Mouse (Mus musculus) CD4-positive, CD25-positive, alpha-beta regulatory T cell, adult 4 months (primary cell): Measurements from ENCODE around the gene Syt13. TPM values are rescaled to one million over a fixed set of nuclear protein-coding genes. Genes with fewer than 3 reads are reported as not detected.

Source experiments
- ATAC-seq: one replicate; pipeline ENCODE4 v1.8.0; 2017
- polyA plus RNA-seq, 2 experiments: library from polyadenylated mRNA; unstranded; fragments of 100-300 nt; shearing (Covaris generic); gene quantifications; one replicate each; pipeline ENCODE4 v1.2.1; 2017

Gene Syt13
- not detected for polyA plus RNA-seq

DNA sequence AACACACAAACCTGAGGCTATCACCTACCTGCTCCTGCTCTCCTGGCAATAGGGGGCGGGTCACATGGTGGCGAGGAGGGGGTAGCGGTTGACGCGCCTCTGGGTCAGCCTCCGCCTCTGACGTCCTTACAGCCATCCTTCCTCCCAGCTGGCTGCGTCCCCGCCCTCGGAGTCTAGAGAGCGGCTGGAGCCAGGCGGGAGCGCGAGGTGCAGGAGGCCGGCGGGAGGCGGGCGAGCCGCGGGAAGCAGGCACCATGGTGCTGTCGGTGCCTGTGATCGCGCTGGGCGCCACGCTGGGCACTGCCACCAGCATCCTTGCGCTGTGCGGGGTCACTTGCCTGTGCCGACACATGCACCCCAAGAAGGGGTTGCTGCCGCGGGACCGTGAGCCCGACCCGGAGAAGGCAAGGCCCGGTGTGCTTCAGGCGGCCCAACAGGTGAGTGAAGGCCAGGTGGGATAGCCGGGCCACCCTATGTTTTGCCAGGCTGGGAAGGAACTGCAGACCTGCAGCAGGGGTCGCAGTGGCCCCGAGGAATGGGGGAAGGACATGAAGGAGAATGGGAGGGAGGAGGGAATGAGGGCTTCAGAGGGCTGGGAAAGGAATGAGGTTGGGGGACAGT is at the start of gene Syt13:
TSS of gene Syt13 (plus strand) at position 166 of the 621 bp plus-strand sequence.
- no peak for ATAC-seq

DNA sequence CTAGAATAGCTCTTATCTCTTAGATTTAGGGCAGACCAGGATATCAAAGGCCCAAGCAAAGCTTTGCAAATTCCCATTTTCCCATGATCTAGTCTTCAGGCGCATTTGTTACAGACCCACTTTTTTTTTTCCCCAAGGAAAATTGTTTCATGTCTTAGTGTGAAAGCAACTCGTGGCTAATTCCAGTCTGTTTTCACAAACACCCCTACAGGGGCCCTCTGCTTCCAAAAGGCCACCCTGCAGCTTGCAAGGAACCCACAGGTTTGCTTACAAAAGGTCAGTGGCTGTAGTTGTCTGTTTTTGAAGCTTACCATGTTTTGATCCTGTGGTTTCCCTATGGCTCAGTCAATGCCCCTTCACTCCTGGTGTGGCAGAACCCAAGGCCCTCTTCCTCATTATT is 48.3 kb upstream of the Syt13 start:
- ATAC-seq, result no peak

DNA sequence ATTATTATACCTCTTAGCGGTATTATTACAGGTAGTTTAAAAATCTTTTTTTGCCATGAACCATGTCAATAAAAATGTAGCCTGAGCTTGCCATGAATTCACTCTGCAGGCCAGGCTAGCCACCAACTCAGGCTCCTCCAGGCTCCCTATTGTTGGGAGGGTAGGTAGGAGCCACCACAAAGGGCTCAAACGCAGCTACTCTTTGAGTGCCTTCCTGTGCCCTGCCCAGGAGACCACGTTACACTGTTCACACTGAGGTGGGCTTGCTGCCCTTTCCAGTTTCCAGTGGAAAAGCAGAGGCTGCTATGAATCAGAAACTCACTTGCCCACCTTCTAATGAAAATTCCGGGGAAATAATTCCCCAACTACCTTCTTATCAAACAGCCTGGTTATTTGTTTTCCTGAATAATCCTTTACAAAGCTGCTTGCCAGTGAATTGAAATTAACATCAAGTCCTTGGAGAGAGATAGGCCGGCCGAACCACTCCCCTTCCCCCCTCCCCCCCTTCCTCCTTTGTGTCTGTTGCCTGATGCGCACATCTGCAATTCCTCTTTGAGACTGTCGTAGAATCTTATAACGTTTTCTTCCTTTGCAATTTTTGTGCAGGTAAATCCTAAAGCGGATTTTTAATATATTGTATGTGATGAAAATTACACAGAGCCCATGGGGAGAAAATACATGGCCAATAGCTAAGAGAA is 44.6 kb upstream of the Syt13 start:
- ATAC-seq, result no peak

DNA sequence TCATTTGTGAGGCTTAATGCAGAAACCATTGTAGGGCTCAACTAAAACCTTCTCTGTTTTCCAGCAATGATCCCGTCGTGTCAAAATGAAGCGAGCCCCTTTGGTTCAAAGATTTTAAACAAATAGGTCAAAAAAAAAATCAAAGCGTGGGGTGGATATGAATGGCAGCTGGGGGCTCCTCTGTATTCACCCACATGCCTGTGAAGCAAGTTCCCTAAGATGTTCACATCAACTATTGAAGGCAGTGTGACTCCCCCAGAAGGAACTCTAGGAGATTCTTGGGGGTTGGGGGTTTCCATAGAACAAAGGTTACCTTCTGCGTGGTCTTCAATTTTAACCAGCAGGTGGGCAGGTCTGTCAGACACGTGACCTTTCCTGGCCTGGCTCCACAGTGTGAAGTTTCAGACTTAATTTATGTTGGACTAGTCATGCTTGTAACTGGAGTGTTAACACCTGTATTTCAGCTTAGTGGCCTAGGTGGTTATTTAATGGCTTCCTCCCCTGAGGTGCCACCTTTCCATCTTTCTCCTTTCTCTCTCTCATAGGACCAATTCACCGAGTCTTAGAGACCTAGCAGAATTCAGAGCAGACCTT is 43.7 kb upstream of the Syt13 start:
- ATAC-seq, result no peak

DNA sequence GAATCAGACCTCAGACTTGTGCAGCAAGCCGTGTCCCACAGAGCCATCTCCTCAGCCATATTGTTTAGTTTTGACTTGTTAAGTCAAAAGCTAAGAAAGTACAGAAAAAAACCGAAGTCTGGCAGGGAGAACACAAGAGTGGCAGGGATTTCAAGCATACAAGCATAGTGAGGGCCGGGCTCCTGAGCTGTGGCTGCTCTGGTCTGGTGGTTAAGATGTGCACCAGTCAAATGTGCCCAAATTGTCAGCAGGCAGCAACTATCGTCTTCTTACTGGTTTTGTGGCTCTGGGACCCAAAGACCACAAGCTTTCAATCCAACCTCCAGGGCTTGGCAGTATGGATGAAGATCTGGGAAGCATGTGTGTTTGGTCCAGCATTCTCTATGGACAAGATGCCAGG is 42.2 kb upstream of the Syt13 start:
- ATAC-seq, result no peak

DNA sequence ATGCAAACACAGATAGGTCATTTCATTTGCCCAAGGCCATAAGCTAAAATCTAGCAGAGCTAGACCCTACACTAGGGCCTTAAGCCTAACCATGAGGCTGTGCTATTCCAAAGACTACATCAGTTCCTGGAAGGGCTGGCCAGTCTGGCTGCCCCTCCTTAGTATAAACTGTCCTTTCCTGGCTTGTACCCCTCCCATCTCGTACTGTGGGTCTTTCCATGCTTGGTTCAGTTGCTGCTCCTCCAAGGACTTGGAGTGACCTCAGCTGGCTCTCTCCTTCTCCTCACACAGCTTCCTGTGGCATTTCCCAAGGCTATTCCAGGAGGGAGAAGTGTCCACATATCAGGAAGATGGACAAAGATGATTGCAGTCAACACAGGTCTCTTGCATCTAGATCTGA is 40.3 kb upstream of the Syt13 start:
- ATAC-seq, result no peak

DNA sequence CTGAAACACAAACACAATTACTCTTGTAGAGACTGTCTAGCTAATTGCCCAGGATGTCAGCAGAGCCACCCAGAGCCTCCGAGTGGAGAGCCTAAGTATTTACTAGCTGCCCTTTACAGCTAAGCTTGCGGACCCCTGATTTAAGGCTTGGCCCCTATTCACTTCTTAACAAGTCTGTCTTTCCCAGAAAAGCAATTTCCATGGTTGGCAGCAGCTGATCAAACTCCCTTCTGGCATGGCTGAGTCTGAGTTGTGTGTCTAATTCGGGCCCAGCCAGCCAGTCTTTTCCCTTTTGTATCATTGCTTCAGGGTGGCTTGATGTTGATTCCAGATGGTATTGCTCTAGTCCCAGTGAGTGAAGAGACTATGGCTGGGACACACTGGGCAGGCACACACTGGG is 37.4 kb upstream of the Syt13 start:
- ATAC-seq, result no peak

DNA sequence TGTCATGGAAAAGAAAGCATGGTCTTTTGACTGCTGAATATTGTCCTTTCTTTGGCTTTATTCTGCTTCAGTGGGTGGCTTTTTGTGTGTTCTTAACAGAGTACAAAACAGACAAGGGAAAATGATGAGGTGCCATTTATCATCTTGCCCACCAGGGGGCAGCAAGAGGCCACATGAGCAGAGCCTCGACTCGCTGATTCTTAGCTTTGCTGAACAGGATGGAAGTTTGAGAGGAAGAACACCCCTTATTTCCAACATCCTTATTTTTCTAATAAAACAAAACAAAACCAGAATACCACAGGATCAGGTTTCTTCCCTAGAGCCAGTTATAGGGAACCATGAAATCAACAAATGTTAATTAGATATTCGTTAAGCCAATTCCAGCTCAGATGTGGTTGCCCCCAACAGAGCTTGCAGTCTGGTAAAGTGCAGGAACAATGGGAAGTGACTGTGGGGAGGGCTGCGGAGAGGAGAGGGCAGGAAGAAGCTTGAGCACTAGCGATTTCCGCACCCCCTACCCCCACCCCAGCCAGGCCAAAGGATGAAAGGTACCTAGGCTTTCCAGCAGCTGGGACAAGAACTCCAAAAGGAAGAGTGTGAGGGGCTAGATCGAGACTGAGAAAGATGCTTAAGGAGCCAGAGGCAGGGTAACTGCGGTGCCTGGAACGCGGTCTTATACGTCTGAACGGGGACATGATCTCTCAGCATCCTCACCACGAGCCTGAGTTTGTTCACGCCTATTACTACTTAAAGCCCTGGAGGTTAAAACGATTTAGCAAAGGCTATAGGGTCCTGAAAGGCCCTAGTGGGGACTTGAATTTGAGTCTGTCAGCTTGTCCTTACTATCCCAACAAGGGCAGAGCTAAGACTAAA is 31.6 kb upstream of the Syt13 start:
- ATAC-seq, result no peak

DNA sequence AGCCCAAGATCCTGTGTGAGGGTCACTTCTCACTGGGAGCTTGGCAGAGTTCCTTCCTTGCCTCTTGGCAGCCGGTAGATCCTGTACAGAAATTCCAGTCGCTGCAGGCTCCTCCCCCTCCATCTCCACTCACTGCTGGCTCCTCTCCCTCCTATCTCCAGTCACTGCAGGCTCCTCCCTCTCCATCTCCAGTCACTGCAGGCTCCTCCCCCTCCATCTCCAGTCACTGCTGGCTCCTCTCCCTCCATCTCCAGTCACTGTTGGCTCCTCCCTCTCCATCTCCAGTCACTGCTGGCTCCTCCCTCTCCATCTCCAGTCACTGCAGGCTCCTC is 31.0 kb upstream of the Syt13 start:
- ATAC-seq, result no peak

DNA sequence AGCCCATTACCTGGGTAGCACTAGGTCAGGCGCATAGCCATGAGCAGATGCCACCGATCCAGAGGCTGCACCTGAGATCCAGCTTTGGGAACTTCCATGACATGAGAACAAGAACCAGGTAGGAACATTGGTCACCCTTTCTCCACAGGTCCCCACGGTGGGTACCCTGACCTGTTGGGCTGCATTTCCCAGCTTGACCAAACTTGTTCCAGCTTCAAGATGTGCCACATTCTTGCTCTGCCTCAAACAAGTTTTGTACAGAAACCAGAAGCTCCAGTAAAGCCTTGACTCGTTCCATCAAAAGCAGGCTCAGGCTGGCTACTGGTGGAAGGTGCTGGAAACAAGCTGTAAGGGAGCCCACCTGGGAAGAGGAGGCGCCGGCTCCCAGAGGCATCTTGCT is 29.9 kb upstream of the Syt13 start:
- ATAC-seq, result no peak

DNA sequence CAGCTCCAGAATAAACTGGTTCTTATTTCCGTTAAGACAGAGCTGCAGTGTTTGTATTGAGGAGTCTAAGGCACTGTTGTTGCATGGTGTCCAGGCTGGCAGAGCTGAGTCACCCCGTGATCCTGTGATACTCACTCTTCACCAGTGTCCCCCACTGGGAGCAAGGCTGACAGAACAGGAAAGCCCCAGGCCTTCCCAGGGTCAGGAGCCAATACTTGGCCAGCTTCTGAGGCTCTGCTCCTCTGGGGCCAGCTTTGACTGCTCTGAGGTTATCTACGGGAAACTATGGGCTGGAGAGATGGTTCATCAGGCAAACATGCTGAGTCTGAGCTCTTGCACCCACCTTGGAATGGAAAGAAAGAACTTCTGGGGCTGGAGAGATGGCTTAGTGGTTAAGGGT is 28.0 kb upstream of the Syt13 start:
- ATAC-seq, result no peak

DNA sequence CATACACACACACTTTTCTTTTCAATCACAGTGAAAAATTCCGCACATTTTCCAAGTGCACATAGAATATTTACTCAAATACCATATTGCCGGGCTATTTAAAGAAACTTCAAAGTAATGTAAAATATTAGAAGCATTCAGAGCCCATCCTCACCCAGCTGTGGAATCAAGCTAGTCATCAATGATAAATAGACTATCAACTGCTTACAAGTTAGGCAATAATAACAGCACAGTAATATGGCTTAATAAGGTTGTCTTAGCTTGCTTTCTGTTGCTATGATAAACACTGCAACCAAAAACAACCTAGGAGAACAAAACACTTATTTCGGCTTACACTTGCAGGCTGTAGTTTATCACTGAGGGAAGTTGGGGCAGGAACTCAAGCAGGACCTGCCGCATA is 22.4 kb upstream of the Syt13 start:
- ATAC-seq, result no peak

DNA sequence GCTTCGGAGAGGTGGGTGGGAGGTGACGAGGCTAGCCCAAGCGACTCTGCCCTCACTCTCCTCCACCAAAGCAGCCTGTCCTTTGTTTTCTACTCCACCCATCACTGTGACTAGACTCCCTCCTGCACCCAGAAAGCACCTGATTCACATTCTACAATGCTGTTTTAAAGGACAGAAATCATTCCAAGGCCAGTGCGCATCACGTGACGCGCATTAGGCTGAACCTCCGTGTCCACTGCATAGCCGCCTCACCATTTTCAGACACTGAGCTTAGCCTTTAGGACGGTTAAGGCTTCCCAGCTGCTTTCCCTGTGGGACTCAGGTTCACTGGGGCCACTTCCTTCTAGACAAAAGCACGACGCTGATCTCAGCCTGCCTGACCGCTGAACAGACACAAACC is 11.2 kb upstream of the Syt13 start:
- no peak for ATAC-seq

DNA sequence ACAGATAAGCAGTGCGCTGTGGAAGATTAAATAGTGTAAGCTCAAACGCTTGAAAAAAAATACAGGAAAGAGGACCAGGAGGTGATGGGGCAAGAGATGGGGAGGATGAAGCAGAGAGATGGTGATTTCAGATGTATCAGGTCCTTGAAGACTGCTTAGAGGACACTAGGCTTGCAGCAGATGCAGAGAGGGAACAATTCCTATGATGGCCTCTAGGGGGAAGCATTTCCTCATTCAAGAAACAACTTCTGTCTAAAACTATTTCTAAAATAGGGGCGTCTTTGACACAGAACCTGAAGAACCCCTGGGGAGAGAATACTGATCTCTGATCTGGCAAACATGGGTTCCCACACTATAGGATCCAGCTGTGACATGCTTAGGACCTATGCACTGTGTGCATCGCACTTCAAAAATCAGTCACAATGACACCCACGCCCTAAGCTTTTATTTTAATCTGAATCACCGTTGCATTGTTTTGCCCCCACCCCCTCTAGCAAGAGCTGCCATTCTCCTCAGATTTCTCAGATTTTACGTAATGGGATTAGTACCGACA is 10.5 kb upstream of the Syt13 start:
- ATAC-seq, result no peak

DNA sequence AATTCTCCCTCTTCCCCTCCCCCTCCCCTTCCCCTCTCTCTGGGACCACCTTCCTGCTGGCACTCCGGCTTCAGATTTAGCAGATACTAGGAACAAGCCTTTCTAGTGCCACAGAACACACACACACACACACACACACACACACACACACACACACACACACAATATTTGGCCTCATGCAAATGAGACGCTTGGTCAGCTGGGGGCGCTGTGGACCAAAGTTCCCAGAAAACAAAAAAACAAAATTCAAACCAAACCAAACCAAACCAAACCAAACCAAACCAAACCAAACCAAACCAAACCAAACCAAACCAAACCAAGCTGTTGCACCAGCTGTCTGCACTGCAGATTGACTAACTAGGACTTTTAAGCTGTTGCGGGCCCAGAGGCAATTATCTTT is 4.5 kb upstream of the Syt13 start:
- no peak for ATAC-seq

DNA sequence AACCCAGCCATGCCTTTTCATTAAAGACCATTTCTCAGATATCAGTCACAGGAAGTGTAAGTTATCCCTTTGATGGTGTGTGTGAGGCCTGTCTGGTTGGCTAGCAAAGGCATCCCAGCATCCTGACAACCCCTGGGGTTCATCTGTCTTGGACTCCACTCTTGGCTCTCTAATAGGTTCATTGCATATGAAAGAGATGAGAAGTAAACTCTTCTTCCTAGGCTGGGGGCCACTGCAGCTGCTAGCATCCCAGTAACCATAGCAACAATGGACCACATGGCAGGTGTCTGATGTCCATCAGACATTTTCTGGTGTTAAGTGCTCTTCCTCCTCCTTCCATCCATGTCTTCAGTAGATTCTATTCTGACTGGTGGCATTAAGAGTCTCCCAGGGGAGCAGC is 2.6 kb upstream of the Syt13 start:
- no peak for ATAC-seq

DNA sequence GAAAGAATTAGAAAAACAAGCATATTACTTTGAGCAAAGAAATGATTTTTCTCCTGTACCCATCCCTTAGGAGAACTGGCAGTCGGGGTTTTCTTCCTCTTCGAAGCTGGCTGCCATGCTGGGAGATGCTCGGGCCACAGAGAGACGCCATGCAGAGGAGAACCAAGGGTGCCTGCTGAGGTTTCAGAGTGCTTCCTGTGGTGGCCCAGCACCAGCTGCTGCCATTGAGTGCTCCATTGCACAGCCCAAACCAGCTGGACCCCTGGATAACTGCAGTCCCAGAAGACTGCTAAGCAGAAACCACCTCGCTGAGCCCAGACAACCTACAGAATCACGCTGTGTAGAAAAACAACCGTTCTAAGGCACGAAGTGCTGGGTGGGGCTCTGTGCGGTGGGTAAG is 1.6 kb upstream of the Syt13 start:
- no peak for ATAC-seq

DNA sequence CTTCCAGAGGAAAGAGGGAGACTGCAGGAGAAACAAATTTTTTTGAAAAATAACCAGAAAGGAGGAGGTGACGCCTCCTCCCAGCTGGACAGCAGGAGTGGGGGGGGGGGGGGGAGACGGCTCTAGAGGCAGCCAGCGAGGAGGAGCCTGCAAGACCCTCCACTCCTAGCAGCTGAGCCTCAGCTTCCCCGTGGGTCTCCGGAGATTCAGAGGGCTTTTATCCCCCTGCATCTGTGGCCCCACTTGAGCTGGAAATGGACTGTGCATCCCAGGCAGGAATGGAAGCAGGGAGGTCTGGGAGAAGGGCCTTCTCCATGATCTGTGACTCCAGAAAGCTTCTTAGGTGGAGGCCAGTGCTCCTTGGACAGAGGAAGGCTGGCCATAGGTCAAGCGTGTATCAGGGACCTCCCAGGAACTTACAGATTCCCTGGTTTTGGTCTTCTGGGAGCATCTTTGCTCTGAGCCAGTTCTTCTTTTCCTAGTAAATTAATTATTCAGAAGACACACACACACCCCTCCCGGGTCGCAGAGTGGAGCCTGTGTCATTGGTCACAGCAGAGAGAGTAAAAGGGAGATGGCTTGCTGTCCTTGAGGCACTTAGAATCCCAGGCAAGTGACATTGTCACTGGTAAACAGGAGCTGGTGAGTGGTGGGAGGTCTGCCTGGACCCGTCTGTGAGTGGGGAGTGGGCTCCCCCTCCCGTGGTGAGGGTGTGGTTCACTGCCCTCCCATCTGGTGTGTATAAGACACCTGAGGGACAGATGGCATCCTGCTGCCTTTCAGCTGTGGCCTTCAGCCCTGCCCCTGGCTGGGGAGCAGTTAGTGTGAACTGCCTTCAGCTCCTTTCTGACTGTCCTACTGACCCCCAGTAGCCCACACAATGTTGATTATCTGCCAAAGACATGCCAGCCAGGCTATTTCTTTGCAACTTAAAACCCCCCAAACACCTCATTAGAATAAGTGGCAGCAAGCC is 1.0 kb downstream of the Syt13 start:
- no peak for ATAC-seq

DNA sequence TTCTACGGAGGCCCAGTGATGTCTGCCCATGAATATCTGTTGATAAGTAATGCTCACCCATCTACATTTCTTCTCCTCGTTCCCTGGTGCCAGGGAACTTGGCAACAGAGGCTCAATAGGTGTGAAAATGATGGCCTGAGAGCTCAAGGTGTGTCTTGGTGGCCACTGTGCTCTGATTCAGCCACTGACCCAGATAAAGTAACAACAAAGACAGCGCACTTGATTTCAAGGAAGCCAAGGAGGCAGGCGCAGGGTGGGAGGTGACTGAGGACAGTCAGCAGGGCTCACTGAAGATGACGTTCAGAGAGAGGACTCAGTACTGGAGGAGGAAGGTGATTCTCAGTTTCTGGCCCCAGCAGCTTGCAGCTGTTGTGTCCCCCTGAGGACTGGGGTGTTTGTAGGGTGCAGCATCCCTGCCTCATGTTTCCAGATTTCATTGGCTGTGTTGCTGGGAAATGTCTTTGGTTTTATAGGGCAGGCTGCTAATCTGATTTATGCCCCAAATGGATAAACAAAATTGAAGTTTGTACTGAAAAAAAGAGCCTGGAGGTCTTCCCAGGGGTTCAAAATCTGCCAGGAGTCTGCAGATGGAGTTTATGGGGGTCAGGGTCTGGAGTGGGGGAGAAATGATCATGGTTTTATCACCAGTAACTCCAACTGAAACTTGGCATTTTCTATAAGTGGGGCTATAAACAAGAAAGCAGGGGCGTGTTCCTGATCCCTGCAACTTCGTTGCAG is 2.7 kb downstream of the Syt13 start:
- ATAC-seq, result no peak

DNA sequence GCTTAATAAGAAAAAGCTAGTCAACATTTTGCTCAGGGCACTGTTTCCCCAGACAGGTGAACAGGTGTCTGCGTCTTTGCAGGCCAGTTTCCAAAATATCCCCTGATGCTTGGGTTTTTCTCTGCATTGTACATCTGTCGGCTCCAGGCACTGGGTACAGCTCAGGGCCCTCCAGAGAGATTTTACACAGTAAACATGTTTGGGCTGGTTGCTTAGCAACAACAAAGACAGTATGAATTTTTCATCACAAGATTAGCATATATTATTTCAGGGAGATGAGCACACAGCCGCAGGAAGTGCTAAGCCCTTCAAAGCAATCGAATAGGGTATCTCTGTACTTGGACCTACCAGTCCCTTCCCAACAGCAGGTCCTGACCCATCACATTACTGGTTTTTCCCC is 5.8 kb downstream of the Syt13 start:
- ATAC-seq, result no peak

DNA sequence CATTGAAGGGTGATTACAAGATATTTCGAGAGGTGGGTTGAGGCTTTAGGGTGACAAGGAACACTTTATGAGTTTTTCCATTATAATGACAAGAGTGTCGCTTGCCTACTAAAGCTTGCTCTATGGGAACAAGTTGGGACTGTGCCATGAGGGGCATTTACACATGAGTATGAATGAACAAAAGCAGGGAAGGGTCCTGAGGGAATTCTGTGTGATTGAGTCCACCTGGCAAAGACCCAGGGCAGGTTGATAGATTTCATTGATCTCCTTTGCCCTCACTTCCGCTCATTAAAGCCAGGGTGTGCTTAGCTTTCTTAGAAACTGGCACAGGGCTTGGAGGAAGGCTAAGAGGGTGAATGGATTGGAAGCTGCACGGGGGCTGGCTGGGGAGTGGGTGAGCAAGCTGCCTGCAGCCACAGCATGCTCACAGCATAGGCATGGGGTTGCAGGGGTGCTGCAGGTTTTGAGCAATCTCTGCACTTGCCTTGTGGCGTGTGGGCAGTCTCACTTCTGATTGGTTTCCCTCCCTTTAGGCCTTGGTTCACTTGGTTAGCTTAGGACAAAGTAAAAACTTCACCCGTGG is 9.9 kb downstream of the Syt13 start:
- no peak for ATAC-seq
